Comparison of ENCODE assay signal across 8 mouse cellular contexts in genomic region chr1:132388813-132389803, GRCm38 (mm10). TPM values are rescaled to one million over a fixed set of nuclear protein-coding genes. Genes with fewer than 3 reads are reported as not detected.
DNase-seq lines count a peak whose midpoint lies in the region; ATAC-seq and TF ChIP-seq lines count a peak whose summit lies in the region.

No protein-coding gene starts in this region.

- H3K36me3 ChIP-seq in neural tube, embryonic 11.5 days (ENCODE audit: control insufficient read depth, insufficient read depth, low read length) = no peaks in the 10 kb centered on the region
- H3K36me3 ChIP-seq in forebrain, embryonic 11.5 days (ENCODE audit: control insufficient read depth, insufficient read depth, low read length) = no peaks in the 10 kb centered on the region; the same call in 1 of the 2 replicates
- H3K36me3 ChIP-seq in intestine, postnatal 0 days (ENCODE audit: control insufficient read depth, insufficient read depth) = no peaks in the 10 kb centered on the region
- H3K36me3 ChIP-seq in midbrain, embryonic 14.5 days (ENCODE audit: control insufficient read depth, insufficient read depth, low read length) = no peaks in the 10 kb centered on the region

- DNase-seq in neural tube, embryonic 11.5 days (ENCODE audit: low spot score) = no peak
- DNase-seq in neural tube, embryonic 10.5 days (ENCODE audit: extremely low spot score, low spot score) = no peak
- no peak for DNase-seq in forebrain, embryonic 11.5 days (ENCODE audit: low spot score)
- DNase-seq in midbrain, embryonic 14.5 days = no peak
- no peak for DNase-seq in right cerebral cortex, adult 2 months (ENCODE audit: low spot score in 2 of 2)
- no peak for DNase-seq in adrenal gland, postnatal 36 days
- no peak for DNase-seq in c-Kit-positive CD71-positive TER-119-positive erythroid progenitor cells, embryonic 14.5 days (ENCODE audit: low spot score)

- 0 out of 2 replicates have a peak overlapping the region, but pooled peaks have one; percentile 33 for H3K9ac ChIP-seq in neural tube, embryonic 11.5 days (ENCODE audit: low read length)
- no peak overlapping the region; the same call in 1 of the 2 replicates for H3K9ac ChIP-seq in forebrain, embryonic 11.5 days (ENCODE audit: low read length)
- H3K9ac ChIP-seq in intestine, postnatal 0 days (ENCODE audit: low read depth, low read length) = no peak overlapping the region
- H3K9ac ChIP-seq in midbrain, embryonic 14.5 days (replicated peaks; ENCODE audit: low read length) = peak overlapping the region; percentile 87

- H3K4me1 ChIP-seq in neural tube, embryonic 11.5 days (ENCODE audit: control insufficient read depth, insufficient read depth, low read length) = peaks cover 39% of the 10 kb centered on the region
- H3K4me1 ChIP-seq in forebrain, embryonic 11.5 days (replicated peaks; ENCODE audit: control insufficient read depth, insufficient read depth, low read length) = peaks cover 21% of the 10 kb centered on the region
- H3K4me1 ChIP-seq in intestine, postnatal 0 days (replicated peaks; ENCODE audit: control insufficient read depth, insufficient read depth, low read length) = no peaks in the 10 kb centered on the region
- peaks cover 56% of the 10 kb centered on the region for H3K4me1 ChIP-seq in midbrain, embryonic 14.5 days (ENCODE audit: control insufficient read depth, insufficient read depth, low read length)

- H3K9me3 ChIP-seq in neural tube, embryonic 11.5 days (ENCODE audit: control insufficient read depth, low read length) = no peaks in the 10 kb centered on the region
- no peaks in the 10 kb centered on the region for H3K9me3 ChIP-seq in forebrain, embryonic 11.5 days (ENCODE audit: control insufficient read depth, low read length)
- H3K9me3 ChIP-seq in intestine, postnatal 0 days (ENCODE audit: control insufficient read depth) = no peaks in the 10 kb centered on the region
- H3K9me3 ChIP-seq in midbrain, embryonic 14.5 days (ENCODE audit: control insufficient read depth, low read length) = no peaks in the 10 kb centered on the region

- H3K4me2 ChIP-seq in neural tube, embryonic 11.5 days (ENCODE audit: low read depth) = peak overlapping the region; percentile 87
- H3K4me2 ChIP-seq in forebrain, embryonic 11.5 days (ENCODE audit: low read depth, low read length, severe bottlenecking) = peak overlapping the region; percentile 89
- H3K4me2 ChIP-seq in intestine, postnatal 0 days (replicated peaks; ENCODE audit: low read depth) = peak overlapping the region; percentile 80
- H3K4me2 ChIP-seq in midbrain, embryonic 14.5 days (ENCODE audit: low read length) = peak overlapping the region; percentile 88

- no peak overlapping the region for H3K27ac ChIP-seq in neural tube, embryonic 11.5 days (ENCODE audit: low read depth, low read length)
- H3K27ac ChIP-seq in forebrain, embryonic 11.5 days (ENCODE audit: low read depth, low read length) = no peak overlapping the region
- H3K27ac ChIP-seq in intestine, postnatal 0 days (ENCODE audit: low read depth, low read length) = peak overlapping the region; percentile 41; the same call in 1 of the 2 replicates
- peak overlapping the region; percentile 89; the same call in 1 of the 2 replicates for H3K27ac ChIP-seq in midbrain, embryonic 14.5 days (replicated peaks; ENCODE audit: low read depth, low read length)

- WGBS in neural tube, embryonic 11.5 days = 57% methylated on average over 8 of the region's 8 CpGs
- 59% methylated on average over 8 of the region's 8 CpGs for WGBS in forebrain, embryonic 11.5 days
- 48% methylated on average over 8 of the region's 8 CpGs for WGBS in intestine, postnatal 0 days
- 45% methylated on average over 8 of the region's 8 CpGs for WGBS in midbrain, embryonic 14.5 days

- TF ChIP-seq CTCF in intestine, postnatal 0 days (IDR thresholded peaks at IDR 0.05; ENCODE audit: low read depth) = no peak

- no peak for ATAC-seq in neural tube, embryonic 11.5 days (ENCODE audit: insufficient read depth, low FRiP score, low TSS enrichment)
- no peak for ATAC-seq in forebrain, embryonic 11.5 days (replicated peaks; ENCODE audit: low FRiP score)
- ATAC-seq in intestine, postnatal 0 days = no peak
- ATAC-seq in midbrain, embryonic 14.5 days (ENCODE audit: low FRiP score, low TSS enrichment) = no peak

- H3K4me3 ChIP-seq in neural tube, embryonic 11.5 days (ENCODE audit: low read depth, low read length) = peak overlapping the region; percentile 82
- H3K4me3 ChIP-seq in forebrain, embryonic 11.5 days (ENCODE audit: low read depth, low read length) = peak overlapping the region; percentile 80; the same call in 1 of the 2 replicates
- H3K4me3 ChIP-seq in intestine, postnatal 0 days (ENCODE audit: low read depth, low read length) = no peak overlapping the region
- H3K4me3 ChIP-seq in midbrain, embryonic 14.5 days (replicated peaks; ENCODE audit: low read depth, low read length) = peak overlapping the region; percentile 57

- H3K27me3 ChIP-seq in neural tube, embryonic 11.5 days (ENCODE audit: control insufficient read depth, insufficient read depth, low read length) = no peaks in the 10 kb centered on the region
- no peaks in the 10 kb centered on the region; the same call in 1 of the 2 replicates for H3K27me3 ChIP-seq in forebrain, embryonic 11.5 days (ENCODE audit: control insufficient read depth, insufficient read depth, low read length)
- H3K27me3 ChIP-seq in intestine, postnatal 0 days (replicated peaks; ENCODE audit: control insufficient read depth, insufficient read depth, low read length) = peaks cover 23% of the 10 kb centered on the region; the same call in 1 of the 2 replicates
- no peaks in the 10 kb centered on the region for H3K27me3 ChIP-seq in midbrain, embryonic 14.5 days (ENCODE audit: control insufficient read depth, insufficient read depth, low read length)

RNA-seq across cellular contexts. Expression of gene Tmcc2, which starts 2.0 kb away (rescaled TPM):
- 14.5 and 15.9 TPM in 2 replicates for polyA plus RNA-seq in neural tube, embryonic 11.5 days (2014; fragmentation: Nextera tagmentation; extraction: Ambion mirVana)
- polyA plus RNA-seq in forebrain, embryonic 11.5 days (2014; fragmentation: Nextera tagmentation; extraction: Ambion mirVana) = 13.3 and 16.1 TPM in 2 replicates
- polyA plus RNA-seq in intestine, postnatal 0 days (2015; fragmentation: Nextera tagmentation; extraction: Ambion mirVana) = 2.2 and 2.3 TPM in 2 replicates
- 28.4 and 29.1 TPM in 2 replicates for polyA plus RNA-seq in midbrain, embryonic 14.5 days (2014; fragmentation: Nextera tagmentation; extraction: Ambion mirVana)
- total RNA-seq in adrenal gland, postnatal 36 days (2021) = 1 to 10 TPM; 6.1 to 9.7 TPM

RNA-seq across cellular contexts. Expression of gene Dstyk, which starts 28.2 kb away (rescaled TPM):
- polyA plus RNA-seq in neural tube, embryonic 11.5 days (2014; fragmentation: Nextera tagmentation; extraction: Ambion mirVana) = 11.7 and 12.0 TPM in 2 replicates
- 13.6 and 15.7 TPM in 2 replicates for polyA plus RNA-seq in forebrain, embryonic 11.5 days (2014; fragmentation: Nextera tagmentation; extraction: Ambion mirVana)
- polyA plus RNA-seq in intestine, postnatal 0 days (2015; fragmentation: Nextera tagmentation; extraction: Ambion mirVana) = 3.7 and 3.8 TPM in 2 replicates
- 10.6 and 11.4 TPM in 2 replicates for polyA plus RNA-seq in midbrain, embryonic 14.5 days (2014; fragmentation: Nextera tagmentation; extraction: Ambion mirVana)
- 10 to 100 TPM; 22.5 to 23.1 TPM for total RNA-seq in adrenal gland, postnatal 36 days (2021)

Comparison
In these comparisons a context has a peak if more than half of its experiments do, and no peak if none do; other contexts are left out.
1. H3K27ac ChIP-seq: peak in intestine, postnatal 0 days (single experiment) and midbrain, embryonic 14.5 days (single experiment); none in neural tube, embryonic 11.5 days (single experiment) and forebrain, embryonic 11.5 days (single experiment).
2. H3K9ac ChIP-seq: peak in neural tube, embryonic 11.5 days (single experiment) and midbrain, embryonic 14.5 days (single experiment); none in forebrain, embryonic 11.5 days (single experiment) and intestine, postnatal 0 days (single experiment).
3. Peak in every context shown above with its lines, with median percentiles within 50 percentile points of each other: H3K4me2 ChIP-seq.